Mouse (Mus musculus): ENCODE data around the gene Abhd12.

GRCm38 (mm10) chr2:150803035-150803434 is 101.5 kb downstream of the Abhd12 start:
- TF ChIP-seq CTCF (IDR thresholded peaks at IDR 0.05; ENCODE audit: low read depth) = peak; percentile 38; the same call in 1 of the 2 replicates
- TF ChIP-seq EP300 (IDR thresholded peaks at IDR 0.05; ENCODE audit: low read depth) = no peak
